Mouse (Mus musculus) cerebellum, adult 2 months (tissue): ENCODE data around the gene Anp32e. TPM values are rescaled to one million over a fixed set of nuclear protein-coding genes. Genes with fewer than 3 reads are reported as not detected.

ENCODE experiments used
- DNase-seq, 2 experiments: peaks; one replicate each; pipeline ENCODE4 v3.0.0; 2021
- H3K27ac ChIP-seq: fragments of 200-500 bp; 2 replicates; pipeline ENCODE4 v1.5.1; 2012; ENCODE audit warnings: low read length, control low read depth, inconsistent platforms; ENCODE audit not compliant: insufficient read depth
- H3K27me3 ChIP-seq: fragments of 200-500 bp; 2 replicates; pipeline ENCODE4 v1.6.1; 2012; ENCODE audit warnings: inconsistent platforms, mild to moderate bottlenecking, low read length, moderate library complexity; ENCODE audit not compliant: control insufficient read depth, insufficient read depth
- H3K4me1 ChIP-seq: fragments of 200-500 bp; 2 replicates; pipeline ENCODE4 v1.6.1; 2011; ENCODE audit warnings: low read length; ENCODE audit not compliant: control insufficient read depth, insufficient read depth
- H3K4me3 ChIP-seq: fragments of 200-500 bp; replicated peaks from 2 replicates; pipeline ENCODE3; 2011; ENCODE audit warnings: mild to moderate bottlenecking, low read depth, low read length, control low read depth; ENCODE audit not compliant: insufficient read depth
- CTCF ChIP-seq: fragments of 200-500 bp; IDR thresholded peaks from 2 replicates; pipeline ENCODE4 v1.5.1; 2011; ENCODE audit warnings: low read depth, mild to moderate bottlenecking, control low read depth, low read length, moderate library complexity, borderline replicate concordance; ENCODE audit not compliant: insufficient read depth
- POLR2A ChIP-seq: fragments of 200-500 bp; IDR thresholded peaks from 2 replicates; pipeline ENCODE4 v1.6.1; 2011; ENCODE audit warnings: low read length, control low read depth, borderline replicate concordance; ENCODE audit not compliant: insufficient read depth
- WGBS: fragments of 180-500 bp; shearing (Covaris S2); methylation state at CpG from one replicate; pipeline ENCODE4 v1.1.7; 2018; 5-methylcytosine and 5-hydroxymethylcytosine counted together
- polyA plus RNA-seq: library from polyadenylated mRNA; depleted of rRNA; stranded (reverse); fragments of >200 nt; gene quantifications from 2 replicates; pipeline ENCODE4 v1.2.3, GENCODE M21; 2012

The Anp32e gene
- polyA plus RNA-seq, 1 experiment, result 70.4 TPM

DNA sequence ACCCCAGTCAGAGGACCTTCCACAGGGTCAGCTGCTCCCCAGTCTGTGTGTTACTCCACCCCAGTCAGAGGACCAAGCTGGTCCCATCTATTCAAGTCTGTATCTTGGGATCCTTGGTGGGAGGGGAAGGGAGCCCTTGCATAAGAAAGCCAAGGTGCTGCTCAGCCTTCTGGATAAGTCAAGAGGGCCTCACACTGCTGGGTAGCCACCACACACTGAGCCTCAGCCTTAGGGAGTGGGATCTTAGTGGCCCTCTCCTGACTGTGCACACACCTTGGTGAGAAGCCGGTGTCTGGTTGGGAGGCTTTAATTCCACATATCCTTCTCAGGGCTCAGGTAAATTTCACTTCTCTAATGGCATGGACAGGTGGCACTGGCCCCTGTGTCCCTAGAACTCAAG is 59.1 kb downstream of the Anp32e start:
- 93% methylated on average over 1 of the region's 1 CpGs for WGBS
- Histone ChIP-seq H3K4me3 (no peak overlapping the region), H3K4me1 (peaks cover 42% of the 10 kb centered on the region), H3K27me3 (no peaks in the 10 kb centered on the region), H3K27ac (no peak overlapping the region)
- no peak for TF ChIP-seq CTCF
- no peak for TF ChIP-seq POLR2A
- DNase-seq, result no peak

DNA sequence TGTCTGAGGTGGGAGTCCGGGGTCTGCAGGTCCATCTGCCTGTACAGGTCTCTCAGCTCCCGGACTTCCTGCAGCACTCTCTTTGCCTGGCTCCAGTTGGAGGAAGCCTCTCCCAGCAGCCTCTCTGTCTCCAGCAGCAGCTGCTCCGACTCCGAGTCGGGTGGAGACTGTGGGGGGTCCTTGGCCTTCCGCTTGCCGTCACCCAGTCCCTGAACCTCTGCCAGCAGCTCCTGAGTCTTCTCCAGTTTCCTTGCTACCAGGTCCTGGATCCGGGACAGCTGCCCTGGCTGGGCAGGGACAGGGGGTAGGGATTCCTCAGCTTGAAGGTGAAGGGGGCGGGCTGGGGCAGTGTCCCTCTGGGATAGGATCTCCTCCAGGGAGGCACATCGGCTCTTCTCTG is 59.9 kb downstream of the Anp32e start:
- TF ChIP-seq CTCF, result no peak
- TF ChIP-seq POLR2A, result no peak
- DNase-seq, result peak; percentile 78 to 82
- H3K4me3 ChIP-seq, result no peak overlapping the region
- peak overlapping the region; percentile 26 for H3K27ac ChIP-seq
- peaks cover 45% of the 10 kb centered on the region for H3K4me1 ChIP-seq
- no peaks in the 10 kb centered on the region for H3K27me3 ChIP-seq
- 4% methylated on average over 10 of the region's 10 CpGs for WGBS

DNA sequence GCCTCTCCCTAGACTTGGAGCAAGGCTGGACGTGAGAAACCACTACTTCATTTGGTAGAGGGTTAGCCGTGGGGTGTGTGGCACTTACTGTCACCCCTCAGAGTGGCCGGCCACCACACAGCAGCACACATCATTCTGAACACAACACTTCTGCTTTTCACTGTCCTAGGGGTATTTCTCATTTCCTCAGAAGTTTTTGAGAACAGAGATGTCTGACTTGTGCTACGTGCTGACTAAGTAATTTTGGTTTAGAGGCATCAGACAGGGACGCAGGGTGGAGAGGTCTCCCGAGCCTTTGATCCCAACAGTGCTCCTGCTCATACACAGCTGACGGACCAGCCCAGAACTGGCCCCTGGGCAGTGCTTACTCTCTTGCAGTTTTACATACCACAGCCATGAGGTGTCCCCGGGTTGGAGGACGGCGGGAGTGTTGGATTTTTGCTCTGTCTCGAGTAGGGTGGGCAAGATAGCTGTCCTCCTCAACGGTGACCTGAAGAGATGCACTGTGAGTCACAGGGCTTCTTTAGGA is 61.4 kb downstream of the Anp32e start:
- no peak overlapping the region for H3K4me3 ChIP-seq
- DNase-seq, result no peak
- H3K27me3 ChIP-seq, result no peaks in the 10 kb centered on the region
- WGBS, result 84% methylated on average over 12 of the region's 12 CpGs
- H3K4me1 ChIP-seq, result peaks cover 39% of the 10 kb centered on the region
- no peak for TF ChIP-seq CTCF
- no peak for TF ChIP-seq POLR2A
- no peak overlapping the region for H3K27ac ChIP-seq

DNA sequence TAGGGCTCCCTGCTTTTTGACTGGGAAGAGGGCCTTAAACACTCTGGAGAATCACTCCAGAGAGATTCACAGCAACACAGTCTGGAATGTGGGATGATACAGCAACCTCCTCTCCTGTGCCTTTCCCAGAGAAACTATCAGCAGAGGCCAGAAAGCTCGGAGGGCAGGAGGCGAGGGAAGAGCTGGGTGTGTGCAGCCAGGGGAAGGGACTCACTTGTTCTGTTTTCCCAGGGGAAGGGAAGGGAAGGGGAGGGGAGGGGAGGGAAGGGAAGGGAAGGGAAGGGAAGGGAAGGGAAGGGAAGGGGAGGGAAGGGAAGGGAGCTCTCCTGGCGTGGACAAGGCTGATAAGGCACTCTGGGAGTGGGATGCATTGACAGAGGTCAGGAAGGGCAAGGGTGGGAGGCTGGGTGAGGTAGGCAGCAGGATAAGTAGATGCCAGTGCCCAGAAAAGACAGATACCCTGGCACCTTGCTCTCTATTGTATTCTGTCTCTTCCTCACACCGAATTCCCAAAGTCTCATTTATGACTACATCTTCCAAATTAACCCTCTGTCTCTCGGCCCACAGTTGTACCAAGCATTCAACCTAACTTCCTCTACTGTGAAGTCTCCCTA is 64.1 kb downstream of the Anp32e start:
- 7% methylated on average over 5 of the region's 5 CpGs for WGBS
- TF ChIP-seq POLR2A, result no peak
- no peak for TF ChIP-seq CTCF
- H3K27me3 ChIP-seq, result no peaks in the 10 kb centered on the region
- H3K27ac ChIP-seq, result peak overlapping the region; percentile 92
- DNase-seq, result no peak
- peaks cover 31% of the 10 kb centered on the region for H3K4me1 ChIP-seq
- peak overlapping the region; percentile 88 for H3K4me3 ChIP-seq

DNA sequence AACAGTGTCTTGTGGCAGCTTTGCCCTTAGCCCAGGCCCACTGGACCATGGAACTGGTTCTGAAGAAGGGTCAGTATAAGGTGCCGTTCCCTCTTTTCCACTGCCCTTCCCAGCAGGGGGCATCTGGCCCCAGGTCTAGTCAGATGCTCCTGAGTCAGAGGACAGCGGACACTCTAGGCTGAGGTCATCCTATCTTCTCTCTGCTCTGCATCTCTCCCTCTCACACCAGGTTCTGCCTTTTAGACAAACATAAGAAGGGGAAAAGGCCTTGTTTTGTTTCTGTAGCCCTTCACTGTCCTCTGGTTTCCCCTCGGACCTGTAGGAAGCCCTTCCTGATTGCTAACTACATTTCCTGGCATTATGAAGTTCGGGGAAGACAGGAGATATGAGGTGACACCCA is 64.8 kb downstream of the Anp32e start:
- 4% methylated on average over 4 of the region's 4 CpGs for WGBS

DNA sequence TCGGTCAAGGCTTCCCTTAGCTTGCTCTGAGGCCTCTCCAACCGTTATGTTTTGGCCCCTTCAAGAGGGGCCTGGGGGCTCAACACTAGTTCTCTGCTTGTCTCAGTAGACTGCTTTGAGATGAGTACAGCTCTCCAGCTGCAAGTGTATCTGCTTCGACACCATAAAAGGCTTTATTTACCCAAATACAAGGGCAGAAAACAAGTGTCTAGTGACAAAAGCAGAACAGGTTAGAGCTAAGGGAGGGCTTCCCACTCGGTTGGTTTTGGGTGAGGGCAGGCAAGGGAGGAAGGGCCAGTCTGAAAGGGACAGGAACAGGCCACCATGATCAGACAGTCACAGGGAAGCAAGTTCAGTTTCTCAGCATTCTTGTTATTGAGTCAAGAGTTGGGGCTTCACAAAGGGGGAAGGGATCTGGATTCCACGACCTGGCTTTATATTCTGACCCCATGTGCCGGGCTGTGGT is 65.4 kb downstream of the Anp32e start:
- 3% methylated on average over 6 of the region's 6 CpGs for WGBS
- H3K4me1 ChIP-seq, result peaks cover 28% of the 10 kb centered on the region
- TF ChIP-seq POLR2A (peak; percentile 27; the same call in 1 of the 2 replicates), CTCF (no peak)

More for the DNA sequence above, 64.8 kb downstream of the Anp32e start:
- peak; percentile 80 to 84 for DNase-seq
- Histone ChIP-seq H3K27ac (peak overlapping the region; percentile 92), H3K4me3 (peak overlapping the region; percentile 88), H3K27me3 (no peaks in the 10 kb centered on the region), H3K4me1 (peaks cover 34% of the 10 kb centered on the region)
- TF ChIP-seq POLR2A (peak; percentile 51; the same call in 1 of the 2 replicates), CTCF (no peak)

DNA sequence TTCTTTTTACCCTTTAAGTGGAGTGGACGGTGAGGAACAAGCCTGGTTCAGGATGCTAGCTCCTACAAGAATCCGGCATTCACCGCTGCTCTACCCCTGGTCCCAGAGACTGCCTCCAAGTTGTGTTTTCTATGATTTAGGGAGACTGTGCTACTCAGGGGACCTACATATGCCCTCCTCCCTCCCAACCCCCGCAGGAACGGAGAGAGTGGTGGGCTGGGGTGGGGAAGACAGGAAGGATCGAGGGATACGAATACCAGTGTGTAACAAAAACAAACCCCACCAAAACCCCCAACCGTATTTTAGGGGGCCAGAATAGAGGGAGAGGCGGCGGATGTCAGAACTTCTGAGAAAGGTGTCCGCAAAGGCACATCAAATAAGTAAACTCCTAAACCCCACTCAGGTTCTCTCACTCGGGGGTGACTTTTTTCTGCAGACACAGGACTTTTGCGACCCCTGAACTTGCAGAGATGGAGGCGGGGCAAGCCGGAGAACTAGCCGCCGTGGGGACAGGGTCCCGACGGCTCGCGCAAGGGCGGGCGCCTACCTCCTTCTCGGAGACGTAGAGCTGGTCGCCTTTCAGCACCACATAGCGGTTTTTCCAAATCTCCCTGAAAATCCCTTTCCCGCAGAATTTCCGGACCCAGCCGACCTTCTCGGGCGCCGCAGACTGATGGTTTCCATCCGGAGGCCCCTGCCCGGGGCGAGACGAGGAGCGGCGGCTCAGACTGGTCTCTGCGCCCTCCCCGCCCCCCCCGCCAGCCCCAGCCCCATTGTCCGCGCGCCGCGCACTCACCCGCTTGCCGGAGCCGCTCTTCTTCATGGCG is 66.1 kb downstream of the Anp32e start:
- DNase-seq, result peak; percentile 65 to 79
- WGBS, result 1% methylated on average over 50 of the region's 51 CpGs
- no peaks in the 10 kb centered on the region for H3K27me3 ChIP-seq
- TF ChIP-seq POLR2A, result 0 out of 2 replicates have a peak, but pooled peaks have one; percentile 7
- TF ChIP-seq CTCF, result no peak
- peaks cover 33% of the 10 kb centered on the region for H3K4me1 ChIP-seq
- peak overlapping the region; percentile 92 for H3K27ac ChIP-seq
- peak overlapping the region; percentile 88 for H3K4me3 ChIP-seq

More for the DNA sequence above, 65.4 kb downstream of the Anp32e start:
- peak overlapping the region; percentile 92 for H3K27ac ChIP-seq
- H3K27me3 ChIP-seq, result no peaks in the 10 kb centered on the region
- peak overlapping the region; percentile 88 for H3K4me3 ChIP-seq
- DNase-seq, result peak; percentile 53 to 64
